Mouse (Mus musculus): ENCODE results near the gene Gm20870. TPM values are rescaled to one million over a fixed set of nuclear protein-coding genes. Genes with fewer than 3 reads are reported as not detected.
"Not testable (repeated sequence)": the region's sequence is repeated elsewhere in the genome, so short reads cannot be mapped to it uniquely, and the experiment has no call there.

Gene Gm20870
- polyA plus RNA-seq (2012; ENCODE audit: insufficient read depth, low replicate concordance) = not detected in 2 replicates

DNA sequence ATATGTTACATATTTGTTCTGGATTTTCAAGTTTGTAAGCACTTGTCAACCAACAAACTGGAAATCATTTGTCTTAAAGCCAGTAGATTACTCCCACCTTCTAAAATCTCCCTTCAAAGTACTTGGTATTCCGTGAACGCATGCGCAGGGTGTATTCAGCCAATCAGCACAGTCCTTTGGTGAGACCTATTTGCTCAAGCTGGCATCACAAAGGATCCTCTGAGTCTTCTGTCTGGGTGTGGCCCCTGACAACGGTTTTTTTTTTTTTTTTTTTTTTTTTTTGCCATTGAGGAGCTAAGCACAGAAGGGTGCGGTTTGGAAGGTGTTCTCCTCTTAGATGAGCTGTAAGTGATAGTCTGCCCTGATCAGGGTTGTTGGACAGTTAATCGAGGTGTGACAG, at the start of gene Gm20870:
Gene Gm20870, plus strand, starts transcription at position 301 of the 400 bp plus-strand sequence.
- not testable (repeated sequence) for H3K27me3 ChIP-seq (replicated peaks); H3K9me3 ChIP-seq; H3K36me3 ChIP-seq (replicated peaks; ENCODE audit: low read length); H3K4me3 ChIP-seq (replicated peaks); H3K4me1 ChIP-seq

Other genes starting within 250 kb of the Gm20870 start
- gene Gm20869, start 222.6 kb upstream of the Gm20870 start, polyA plus RNA-seq (2012; ENCODE audit: insufficient read depth, low replicate concordance) = not detected in 2 replicates